Mouse (Mus musculus) Muller cell, postnatal 12 days (primary cell): ENCODE results near the gene Crtc3.

Experiments used
- DNase-seq: peaks from one replicate; pipeline ENCODE4 v3.0.0-alpha.2; 2015; ENCODE audit errors: inconsistent ontology term

The Crtc3 gene

GRCm38 (mm10) chr7:80555146-80555545 is 133.5 kb downstream of the Crtc3 start:
- DNase-seq = no peak

GRCm38 (mm10) chr7:80554180-80555021 is 134.3 kb downstream of the Crtc3 start:
- no peak for DNase-seq

GRCm38 (mm10) chr7:80548513-80549260 is 140.0 kb downstream of the Crtc3 start:
- no peak for DNase-seq

- DNase-seq = no peak
Measured at GRCm38 (mm10) chr7:80542139-80542831, 146.4 kb downstream of the Crtc3 start.

GRCm38 (mm10) chr7:80539581-80539980 is 149.1 kb downstream of the Crtc3 start:
- no peak for DNase-seq
